Mouse (Mus musculus): ENCODE data around the gene Tnfsf12. TPM values are rescaled to one million over a fixed set of nuclear protein-coding genes. Genes with fewer than 3 reads are reported as not detected.
"Not testable (repeated sequence)": the region's sequence is repeated elsewhere in the genome, so short reads cannot be mapped to it uniquely, and the experiment has no call there.

Gene Tnfsf12
- total RNA-seq, 2 experiments from 2014 or later: 16.9 to 17.1 TPM

GRCm38 (mm10) chr11:69704613-69705010 lies 9.0 kb upstream of the Tnfsf12 start:
- no peak for DNase-seq

- no peak for DNase-seq
Observed at GRCm38 (mm10) chr11:69703814-69704612, 8.4 kb upstream of the Tnfsf12 start.

- not testable (repeated sequence) for DNase-seq
Observed at GRCm38 (mm10) chr11:69703381-69703780, 7.7 kb upstream of the Tnfsf12 start.

GRCm38 (mm10) chr11:69702886-69703285 lies 7.2 kb upstream of the Tnfsf12 start:
- DNase-seq: not testable (repeated sequence)

GRCm38 (mm10) chr11:69699595-69699994 lies 3.9 kb upstream of the Tnfsf12 start:
- DNase-seq: no peak

- no peak for DNase-seq
Observed at GRCm38 (mm10) chr11:69698574-69698973, 2.9 kb upstream of the Tnfsf12 start.

- no peak for DNase-seq
Observed at GRCm38 (mm10) chr11:69697396-69697795, 1.7 kb upstream of the Tnfsf12 start.

GRCm38 (mm10) chr11:69695046-69695360 lies 646 bp downstream of the Tnfsf12 start:
- DNase-seq: no peak

- DNase-seq: no peak
Observed at GRCm38 (mm10) chr11:69693421-69693965, 2.2 kb downstream of the Tnfsf12 start.

- no peak for DNase-seq
Observed at GRCm38 (mm10) chr11:69692863-69693262, 2.8 kb downstream of the Tnfsf12 start.

GRCm38 (mm10) chr11:69692196-69692811 lies 3.3 kb downstream of the Tnfsf12 start:
- DNase-seq: peak in 1 of 2 experiments; percentile 60

- no peak for DNase-seq
Observed at GRCm38 (mm10) chr11:69689891-69690290, 5.8 kb downstream of the Tnfsf12 start.

- DNase-seq: no peak
Observed at GRCm38 (mm10) chr11:69687061-69687460, 8.6 kb downstream of the Tnfsf12 start.

GRCm38 (mm10) chr11:69686377-69686776 lies 9.3 kb downstream of the Tnfsf12 start:
- DNase-seq: peak; percentile 90 to 91

GRCm38 (mm10) chr11:69685526-69686148 lies 10.0 kb downstream of the Tnfsf12 start, which contains the start of gene Tnfsf13:
Tnfsf13 (minus strand) TSS chr11:69685784.
- peak; percentile 90 to 95 for DNase-seq

GRCm38 (mm10) chr11:69684936-69685335 lies 10.7 kb downstream of the Tnfsf12 start:
- no peak for DNase-seq

- DNase-seq: peak; percentile 35 to 42
Observed at GRCm38 (mm10) chr11:69684128-69684745, 11.4 kb downstream of the Tnfsf12 start.

- no peak for DNase-seq
Observed at GRCm38 (mm10) chr11:69683576-69683975, 12.1 kb downstream of the Tnfsf12 start.

GRCm38 (mm10) chr11:69682840-69683533 lies 12.7 kb downstream of the Tnfsf12 start:
- peak; percentile 90 to 96 for DNase-seq

GRCm38 (mm10) chr11:69682209-69682839 lies 13.3 kb downstream of the Tnfsf12 start:
- no peak for DNase-seq
